In the genomic region with DNA sequence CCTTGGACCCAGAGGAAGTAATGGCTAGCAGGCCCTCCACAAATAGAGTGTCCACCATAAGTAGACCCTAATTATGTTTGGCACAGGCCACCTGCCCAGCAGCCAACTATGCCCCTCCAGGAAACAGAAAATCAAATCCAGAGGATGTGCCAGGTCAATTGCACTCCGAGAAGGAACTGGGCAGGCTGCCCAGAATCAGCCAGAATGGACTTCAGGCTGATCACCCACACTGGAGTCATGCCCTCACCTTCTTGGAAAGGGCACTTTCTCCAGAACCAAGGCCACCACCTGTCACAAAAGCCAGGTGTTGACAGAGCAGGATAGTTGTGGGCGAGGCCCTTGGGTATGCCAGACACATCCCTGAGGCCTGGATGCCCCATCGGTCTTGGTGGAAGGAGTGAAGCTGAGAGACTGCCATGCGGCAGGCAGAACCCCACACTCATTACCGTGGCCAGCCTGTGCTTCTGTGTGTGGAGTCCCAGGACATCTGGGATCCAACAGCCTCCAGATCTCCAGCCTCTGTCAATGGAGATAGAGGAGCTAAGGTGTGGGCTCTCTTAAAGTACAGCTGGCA, we compare ENCODE assay signal across 9 mouse cellular contexts.
DNase-seq lines count a peak whose midpoint lies in the region; ATAC-seq lines count a peak whose summit lies in the region.
"Had no signal": no experiment of that assay in that cellular context is flagged by ENCODE, and none has a peak within 500 bp of the region (broad histone marks: within the 10 kb centered on the region; RNA-seq: fewer than 3 reads in every experiment).

No protein-coding gene starts in this region.

- intact Hi-C loops in heart, postnatal 25 days (cut with DNase I): loop anchor here (5.0 kb wide), 1 partner anchor 171 kb away; a partner anchor contains a TSS
- intact Hi-C loops in left cerebral cortex, postnatal 36 days (cut with DNase I): no loop called here

- ATAC-seq in megakaryocyte-erythroid progenitor cell, adult 5-6 weeks (replicated peaks; ENCODE audit: low FRiP score, low TSS enrichment, poor library complexity, severe bottlenecking): no peak

- DNase-seq in heart, adult 9 months (ENCODE audit: low spot score in 2 of 2): peak; percentile 53 to 72
- no peak for DNase-seq in heart, postnatal 25 days (ENCODE audit: low spot score)
- DNase-seq in urinary bladder, postnatal 14 days (ENCODE audit: low spot score): peak; percentile 40
- DNase-seq in urinary bladder, postnatal 36 days (ENCODE audit: low spot score in 2 of 2): no peak
- peak; percentile 89 for DNase-seq in kidney, postnatal 14 days
- DNase-seq in left cerebral cortex, postnatal 36 days (ENCODE audit: low spot score in 2 of 2): no peak
- no peak for DNase-seq in urinary bladder, adult 18-20 months (ENCODE audit: low spot score in 2 of 2)
- DNase-seq: spleen, adult 18-20 months had no signal

Comparison
In these comparisons a context has a peak if more than half of its experiments do, and no peak if none do; other contexts are left out.
1. DNase-seq: peak in heart, adult 9 months (2 of 2), urinary bladder, postnatal 14 days (single experiment) and kidney, postnatal 14 days (single experiment); none in heart, postnatal 25 days (single experiment), urinary bladder, postnatal 36 days (0 of 2), left cerebral cortex, postnatal 36 days (0 of 2) and urinary bladder, adult 18-20 months (0 of 2).